Mouse (Mus musculus): ENCODE results near the gene Nfkbid. TPM values are rescaled to one million over a fixed set of nuclear protein-coding genes. Genes with fewer than 3 reads are reported as not detected.

The Nfkbid gene
- polyA plus RNA-seq (2015; fragmentation: Nextera tagmentation; extraction: Ambion mirVana): 2.5 and 2.9 TPM in 2 replicates

GRCm38 (mm10) chr7:30421175-30421889, at the start of gene Nfkbid:
TSS of gene Nfkbid (plus strand) at chr7:30421732.
- WGBS: 10% methylated on average over 31 of the region's 31 CpGs
- H3K27me3 ChIP-seq (replicated peaks; ENCODE audit: control insufficient read depth, insufficient read depth, low read length): no peaks in the 10 kb centered on the region

GRCm38 (mm10) chr7:30373501-30373962, 48.0 kb upstream of the Nfkbid start:
- ATAC-seq: peak; percentile 100
- Histone ChIP-seq H3K9me3 (ENCODE audit: control insufficient read depth, low read length) (no peaks in the 10 kb centered on the region), H3K4me3 (ENCODE audit: low read length) (peak overlapping the region; percentile 54), H3K27me3 (replicated peaks; ENCODE audit: control insufficient read depth, insufficient read depth, low read length) (no peaks in the 10 kb centered on the region), H3K27ac (ENCODE audit: low read depth, low read length) (peak overlapping the region; percentile 91), H3K4me1 (ENCODE audit: control insufficient read depth, insufficient read depth, low read depth, low read length) (no peaks in the 10 kb centered on the region), H3K36me3 (ENCODE audit: control insufficient read depth, insufficient read depth, low read length) (no peaks in the 10 kb centered on the region), H3K4me2 (ENCODE audit: low read length) (peak overlapping the region; percentile 78), H3K9ac (ENCODE audit: low read depth, low read length) (peak overlapping the region; percentile 73)
- WGBS: under 1% methylated on average over 21 of the region's 21 CpGs

More at GRCm38 (mm10) chr7:30421175-30421889, at the start of gene Nfkbid:
- Histone ChIP-seq H3K36me3 (ENCODE audit: control insufficient read depth, insufficient read depth, low read length) (peaks cover 6% of the 10 kb centered on the region; the same call in 1 of the 2 replicates), H3K4me1 (ENCODE audit: control insufficient read depth, insufficient read depth, low read depth, low read length) (peaks cover 11% of the 10 kb centered on the region), H3K27ac (ENCODE audit: low read depth, low read length) (peak within 1 kb of the TSS; percentile 62), H3K9ac (ENCODE audit: low read depth, low read length) (peak within 1 kb of the TSS; percentile 77), H3K4me2 (ENCODE audit: low read length) (peak within 1 kb of the TSS; percentile 99), H3K9me3 (ENCODE audit: control insufficient read depth, low read length) (no peaks in the 10 kb centered on the region), H3K4me3 (ENCODE audit: low read length) (peak within 1 kb of the TSS; percentile 67)
- 0 out of 2 replicates have a peak, but pooled peaks have one; percentile 13 for ATAC-seq

- no peak for ATAC-seq
- no peaks in the 10 kb centered on the region for H3K9me3 ChIP-seq (ENCODE audit: control insufficient read depth, low read length)
- no peaks in the 10 kb centered on the region for H3K4me1 ChIP-seq (ENCODE audit: control insufficient read depth, insufficient read depth, low read depth, low read length)
- H3K27me3 ChIP-seq (replicated peaks; ENCODE audit: control insufficient read depth, insufficient read depth, low read length): no peaks in the 10 kb centered on the region; the same call in 1 of the 2 replicates
- no peak overlapping the region for H3K4me2 ChIP-seq (ENCODE audit: low read length)
- no peak overlapping the region for H3K27ac ChIP-seq (ENCODE audit: low read depth, low read length)
- 67% methylated on average over 5 of the region's 5 CpGs for WGBS
- H3K36me3 ChIP-seq (ENCODE audit: control insufficient read depth, insufficient read depth, low read length): no peaks in the 10 kb centered on the region
- H3K9ac ChIP-seq (ENCODE audit: low read depth, low read length): no peak overlapping the region
- no peak overlapping the region for H3K4me3 ChIP-seq (ENCODE audit: low read length)
Observed at GRCm38 (mm10) chr7:30380061-30380460, 41.5 kb upstream of the Nfkbid start.

- H3K27me3 ChIP-seq (replicated peaks; ENCODE audit: control insufficient read depth, insufficient read depth, low read length): no peaks in the 10 kb centered on the region; the same call in 1 of the 2 replicates
- ATAC-seq: no peak
- no peak overlapping the region for H3K4me3 ChIP-seq (ENCODE audit: low read length)
- no peak overlapping the region for H3K9ac ChIP-seq (ENCODE audit: low read depth, low read length)
- H3K4me1 ChIP-seq (ENCODE audit: control insufficient read depth, insufficient read depth, low read depth, low read length): no peaks in the 10 kb centered on the region
- H3K27ac ChIP-seq (ENCODE audit: low read depth, low read length): no peak overlapping the region
- 88% methylated on average over 9 of the region's 9 CpGs for WGBS
- no peak overlapping the region for H3K4me2 ChIP-seq (ENCODE audit: low read length)
- H3K9me3 ChIP-seq (ENCODE audit: control insufficient read depth, low read length): no peaks in the 10 kb centered on the region
- no peaks in the 10 kb centered on the region for H3K36me3 ChIP-seq (ENCODE audit: control insufficient read depth, insufficient read depth, low read length)
Observed at GRCm38 (mm10) chr7:30384106-30384505, 37.4 kb upstream of the Nfkbid start.

DNA sequence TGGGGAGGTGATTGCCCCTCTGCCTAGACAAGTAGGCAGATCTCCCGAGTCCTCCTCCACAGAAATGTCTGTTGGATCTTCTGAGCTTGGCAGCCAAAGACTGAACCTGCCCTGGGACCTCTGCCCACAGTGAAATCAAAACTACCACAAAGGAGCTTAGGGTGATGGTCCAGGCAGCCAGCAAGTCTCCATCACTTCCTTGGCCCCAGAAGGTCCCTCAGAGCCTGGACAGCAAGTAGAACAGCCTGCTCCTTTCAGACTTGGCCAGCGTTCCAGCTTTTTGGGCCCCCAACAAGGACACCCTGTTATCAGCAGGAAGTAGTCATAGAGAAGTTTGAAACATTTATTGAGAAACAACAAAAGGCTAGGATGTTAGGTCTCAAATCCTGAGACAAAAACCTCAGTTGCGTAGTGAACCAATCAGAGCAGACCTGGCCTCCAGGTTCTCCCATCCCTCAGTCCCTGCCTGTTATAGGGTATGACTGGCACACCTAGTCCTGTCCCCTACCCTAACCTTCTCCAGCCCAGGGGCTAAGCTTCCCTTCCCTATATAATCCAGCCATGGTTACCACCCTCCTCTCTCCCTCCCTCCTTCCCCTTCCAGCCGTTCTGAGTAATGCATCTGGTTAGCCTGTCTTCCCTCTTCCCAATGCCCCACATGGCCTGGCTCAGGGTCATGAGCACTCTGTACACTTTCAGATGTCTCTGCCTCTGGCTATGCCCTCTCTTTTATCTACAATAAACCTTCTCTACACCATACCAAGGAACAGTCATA, 28.6 kb upstream of the Nfkbid start:
- Histone ChIP-seq H3K4me1 (ENCODE audit: control insufficient read depth, insufficient read depth, low read depth, low read length) (no peaks in the 10 kb centered on the region), H3K36me3 (ENCODE audit: control insufficient read depth, insufficient read depth, low read length) (no peaks in the 10 kb centered on the region), H3K27me3 (replicated peaks; ENCODE audit: control insufficient read depth, insufficient read depth, low read length) (no peaks in the 10 kb centered on the region), H3K9me3 (ENCODE audit: control insufficient read depth, low read length) (no peaks in the 10 kb centered on the region), H3K27ac (ENCODE audit: low read depth, low read length) (no peak overlapping the region), H3K4me2 (ENCODE audit: low read length) (no peak overlapping the region), H3K9ac (ENCODE audit: low read depth, low read length) (no peak overlapping the region), H3K4me3 (ENCODE audit: low read length) (no peak overlapping the region)
- 75% methylated on average over 4 of the region's 4 CpGs for WGBS
- no peak for ATAC-seq

GRCm38 (mm10) chr7:30393631-30394030, 27.9 kb upstream of the Nfkbid start:
- Histone ChIP-seq H3K4me2 (ENCODE audit: low read length) (no peak overlapping the region), H3K4me1 (ENCODE audit: control insufficient read depth, insufficient read depth, low read depth, low read length) (no peaks in the 10 kb centered on the region), H3K36me3 (ENCODE audit: control insufficient read depth, insufficient read depth, low read length) (no peaks in the 10 kb centered on the region), H3K4me3 (ENCODE audit: low read length) (no peak overlapping the region), H3K27ac (ENCODE audit: low read depth, low read length) (no peak overlapping the region), H3K27me3 (replicated peaks; ENCODE audit: control insufficient read depth, insufficient read depth, low read length) (no peaks in the 10 kb centered on the region), H3K9ac (ENCODE audit: low read depth, low read length) (no peak overlapping the region), H3K9me3 (ENCODE audit: control insufficient read depth, low read length) (no peaks in the 10 kb centered on the region)
- WGBS: 92% methylated on average over 4 of the region's 4 CpGs
- no peak for ATAC-seq

GRCm38 (mm10) chr7:30394379-30394778, 27.2 kb upstream of the Nfkbid start:
- Histone ChIP-seq H3K4me1 (ENCODE audit: control insufficient read depth, insufficient read depth, low read depth, low read length) (no peaks in the 10 kb centered on the region), H3K9me3 (ENCODE audit: control insufficient read depth, low read length) (no peaks in the 10 kb centered on the region), H3K4me3 (ENCODE audit: low read length) (no peak overlapping the region), H3K9ac (ENCODE audit: low read depth, low read length) (no peak overlapping the region), H3K27ac (ENCODE audit: low read depth, low read length) (no peak overlapping the region), H3K36me3 (ENCODE audit: control insufficient read depth, insufficient read depth, low read length) (no peaks in the 10 kb centered on the region), H3K27me3 (replicated peaks; ENCODE audit: control insufficient read depth, insufficient read depth, low read length) (no peaks in the 10 kb centered on the region), H3K4me2 (ENCODE audit: low read length) (no peak overlapping the region)
- 53% methylated on average over 11 of the region's 11 CpGs for WGBS
- no peak for ATAC-seq

DNA sequence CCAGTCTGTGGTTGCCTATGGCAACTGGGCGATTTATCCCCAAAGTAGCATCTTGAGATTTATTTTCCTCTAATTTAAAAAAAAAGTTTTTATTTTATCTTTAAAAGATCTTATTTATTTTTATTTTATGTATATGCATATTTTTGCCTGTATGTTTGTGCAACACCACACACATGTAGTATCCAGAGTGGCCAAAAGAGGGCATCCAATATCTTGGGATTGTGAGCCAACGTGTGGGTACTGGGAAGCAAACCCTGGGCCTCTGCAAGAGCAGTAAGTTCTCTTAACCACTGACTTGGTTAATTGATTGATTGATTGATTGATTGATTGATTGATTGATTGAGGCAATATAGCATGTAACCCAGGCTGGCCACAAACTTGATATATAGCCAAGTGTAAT, 26.7 kb upstream of the Nfkbid start:
- no peaks in the 10 kb centered on the region for H3K4me1 ChIP-seq (ENCODE audit: control insufficient read depth, insufficient read depth, low read depth, low read length)
- no peak for ATAC-seq
- H3K4me3 ChIP-seq (ENCODE audit: low read length): no peak overlapping the region
- no peaks in the 10 kb centered on the region for H3K27me3 ChIP-seq (replicated peaks; ENCODE audit: control insufficient read depth, insufficient read depth, low read length)
- H3K9me3 ChIP-seq (ENCODE audit: control insufficient read depth, low read length): no peaks in the 10 kb centered on the region
- 33% methylated on average over 2 of the region's 2 CpGs for WGBS
- no peaks in the 10 kb centered on the region for H3K36me3 ChIP-seq (ENCODE audit: control insufficient read depth, insufficient read depth, low read length)
- no peak overlapping the region for H3K27ac ChIP-seq (ENCODE audit: low read depth, low read length)
- H3K9ac ChIP-seq (ENCODE audit: low read depth, low read length): no peak overlapping the region
- H3K4me2 ChIP-seq (ENCODE audit: low read length): no peak overlapping the region

DNA sequence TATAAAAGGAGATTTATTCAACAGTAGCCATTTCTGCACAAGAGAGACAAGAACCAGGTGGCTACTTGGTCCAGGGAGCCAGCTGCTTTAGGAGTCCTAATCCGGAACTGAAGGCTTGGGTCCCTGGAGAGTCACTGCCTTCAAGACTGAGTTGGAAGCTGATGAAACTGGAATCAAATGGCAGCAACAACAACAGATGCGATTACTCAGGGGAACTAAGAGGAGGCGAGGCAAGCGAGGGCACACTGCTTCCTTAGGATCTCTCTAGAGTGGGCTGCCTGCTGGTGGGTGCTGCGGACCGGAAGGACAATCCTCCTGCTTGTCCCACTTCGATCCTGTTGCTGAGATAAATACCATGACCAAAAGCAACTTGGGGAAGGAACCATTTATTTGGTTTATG, 21.9 kb upstream of the Nfkbid start:
- Histone ChIP-seq H3K9me3 (ENCODE audit: control insufficient read depth, low read length) (no peaks in the 10 kb centered on the region), H3K27ac (ENCODE audit: low read depth, low read length) (no peak overlapping the region), H3K4me2 (ENCODE audit: low read length) (no peak overlapping the region), H3K36me3 (ENCODE audit: control insufficient read depth, insufficient read depth, low read length) (no peaks in the 10 kb centered on the region), H3K4me3 (ENCODE audit: low read length) (no peak overlapping the region), H3K9ac (ENCODE audit: low read depth, low read length) (no peak overlapping the region), H3K4me1 (ENCODE audit: control insufficient read depth, insufficient read depth, low read depth, low read length) (no peaks in the 10 kb centered on the region), H3K27me3 (replicated peaks; ENCODE audit: control insufficient read depth, insufficient read depth, low read length) (no peaks in the 10 kb centered on the region)
- no peak for ATAC-seq
- WGBS: 44% methylated on average over 7 of the region's 7 CpGs
